Mouse (Mus musculus) midbrain, embryonic 10.5 days (tissue): ENCODE data around the gene Srpr. TPM values are rescaled to one million over a fixed set of nuclear protein-coding genes. Genes with fewer than 3 reads are reported as not detected.
A peak's percentile ranks its signal among the peaks of the same experiment; 100 is the strongest.

Source experiments
- DNase-seq: peaks from one replicate; pipeline ENCODE4 v3.0.0-alpha.2; 2017; ENCODE audit warnings: low spot score
- H3K27ac ChIP-seq: fragments of 300-500 bp; sonication (generic); replicated peaks from 2 replicates; pipeline ENCODE4 v1.5.1; 2016; ENCODE audit warnings: mild to moderate bottlenecking
- H3K27me3 ChIP-seq: fragments of 300-500 bp; sonication (generic); 2 replicates; pipeline ENCODE4 v1.6.1; 2016; ENCODE audit warnings: low read depth, mild to moderate bottlenecking; ENCODE audit not compliant: poor library complexity, severe bottlenecking
- H3K36me3 ChIP-seq: fragments of 300-500 bp; sonication (generic); 2 replicates; pipeline ENCODE4 v1.6.1; 2016; ENCODE audit warnings: mild to moderate bottlenecking, moderate library complexity
- H3K4me1 ChIP-seq: fragments of 300-500 bp; sonication (generic); 2 replicates; pipeline ENCODE4 v1.6.1; 2016
- H3K4me3 ChIP-seq: fragments of 300-500 bp; sonication (generic); 2 replicates; pipeline ENCODE4 v1.5.1; 2016; ENCODE audit warnings: mild to moderate bottlenecking, moderate library complexity
- H3K9me3 ChIP-seq: fragments of 300-500 bp; sonication (generic); replicated peaks from 2 replicates; pipeline ENCODE4 v1.6.1; 2016; ENCODE audit warnings: mild to moderate bottlenecking
- WGBS: fragments of 180-500 bp; shearing (Covaris S2); methylation state at CpG from one replicate; pipeline ENCODE4 v1.1.7; 2016; 5-methylcytosine and 5-hydroxymethylcytosine counted together
- polyA plus RNA-seq: library from polyadenylated mRNA; unstranded; fragments of >200 nt; fragmentation: Nextera tagmentation; extraction: Ambion mirVana; gene quantifications from 2 replicates; pipeline ENCODE4 v1.2.1, GENCODE M21; 2016

Gene Srpr
- polyA plus RNA-seq, 1 experiment from 2014 or later = 85.5 TPM

- peaks cover 38% of the 10 kb centered on the region for H3K36me3 ChIP-seq
- H3K4me3 ChIP-seq = no peak overlapping the region
- H3K27ac ChIP-seq = no peak overlapping the region
- no peaks in the 10 kb centered on the region for H3K27me3 ChIP-seq
- no peak for DNase-seq
- peaks cover 29% of the 10 kb centered on the region for H3K4me1 ChIP-seq
- 90% methylated on average over 7 of the region's 7 CpGs for WGBS
- no peaks in the 10 kb centered on the region for H3K9me3 ChIP-seq
Observed at GRCm38 (mm10) chr9:35170071-35170470, 29.9 kb upstream of the Srpr start.

DNA sequence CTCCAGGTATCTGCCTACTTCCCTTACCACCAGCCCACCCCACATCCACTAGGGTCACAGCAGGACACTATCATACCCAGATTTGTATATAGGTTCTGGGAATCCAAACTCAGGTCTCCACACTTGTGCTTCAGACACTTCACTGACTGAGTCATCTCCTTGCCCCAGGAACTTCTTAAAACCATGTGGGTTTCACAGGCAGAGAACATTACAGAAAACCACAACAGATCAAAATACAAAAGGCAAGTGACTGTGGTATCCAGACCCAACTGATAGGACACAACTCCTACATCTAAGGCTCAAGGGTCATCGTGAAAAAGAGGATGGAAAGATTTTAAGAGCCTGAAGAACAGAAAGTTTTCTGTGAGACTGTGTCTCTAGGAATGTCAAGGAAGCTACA is 26.6 kb upstream of the Srpr start:
- H3K4me3 ChIP-seq = no peak overlapping the region
- no peak for DNase-seq
- no peak overlapping the region for H3K27ac ChIP-seq
- no peaks in the 10 kb centered on the region for H3K9me3 ChIP-seq
- WGBS = 89% methylated on average over 1 of the region's 1 CpGs
- no peaks in the 10 kb centered on the region for H3K27me3 ChIP-seq
- peaks cover 18% of the 10 kb centered on the region for H3K4me1 ChIP-seq
- H3K36me3 ChIP-seq = peaks cover 32% of the 10 kb centered on the region

GRCm38 (mm10) chr9:35175251-35176123 is 24.5 kb upstream of the Srpr start, which contains the start of gene Dcps:
TSS of gene Dcps (minus strand) at chr9:35176061.
- Histone ChIP-seq H3K27ac (peak within 1 kb of the TSS; percentile 93), H3K27me3 (no peaks in the 10 kb centered on the region)
- under 1% methylated on average over 38 of the region's 38 CpGs for WGBS

DNA sequence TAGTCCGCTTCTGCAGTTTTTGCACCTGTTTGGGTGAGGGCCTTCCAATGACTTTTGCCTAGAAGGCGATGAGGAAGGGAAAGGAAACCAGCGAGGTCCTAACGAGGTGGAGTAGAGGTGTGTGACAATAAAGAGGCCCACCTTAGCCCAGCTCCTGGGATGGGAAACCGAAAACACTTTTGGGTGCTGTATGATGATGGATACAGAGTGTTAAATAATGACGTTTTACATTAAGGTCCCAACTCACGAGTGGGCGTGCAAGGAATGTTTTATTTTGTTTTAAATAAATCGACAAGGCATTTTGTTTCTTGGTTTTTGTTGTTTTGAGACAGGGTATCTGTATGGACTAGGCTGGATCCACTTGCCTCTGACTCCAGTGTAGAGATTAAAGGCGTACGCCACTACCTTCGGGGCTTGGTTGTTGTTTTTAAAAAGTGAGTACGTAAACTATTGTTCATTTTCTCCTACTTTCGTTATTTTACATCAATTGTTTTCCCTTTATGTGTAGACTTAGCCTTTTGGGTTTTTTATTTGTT is 23.8 kb upstream of the Srpr start:
- Histone ChIP-seq H3K27me3 (no peaks in the 10 kb centered on the region), H3K27ac (peak overlapping the region; percentile 93), H3K9me3 (no peaks in the 10 kb centered on the region), H3K4me3 (peak overlapping the region; percentile 74), H3K4me1 (peaks cover 18% of the 10 kb centered on the region), H3K36me3 (peaks cover 5% of the 10 kb centered on the region; the same call in 1 of the 2 replicates)
- no peak for DNase-seq
- 51% methylated on average over 14 of the region's 14 CpGs for WGBS

More at GRCm38 (mm10) chr9:35175251-35176123, 24.5 kb upstream of the Srpr start, which contains the start of gene Dcps:
- H3K4me3 ChIP-seq = peak within 1 kb of the TSS; percentile 74
- H3K36me3 ChIP-seq = peaks cover 12% of the 10 kb centered on the region
- H3K4me1 ChIP-seq = peaks cover 18% of the 10 kb centered on the region
- H3K9me3 ChIP-seq = no peaks in the 10 kb centered on the region
- peak; percentile 93 for DNase-seq

DNA sequence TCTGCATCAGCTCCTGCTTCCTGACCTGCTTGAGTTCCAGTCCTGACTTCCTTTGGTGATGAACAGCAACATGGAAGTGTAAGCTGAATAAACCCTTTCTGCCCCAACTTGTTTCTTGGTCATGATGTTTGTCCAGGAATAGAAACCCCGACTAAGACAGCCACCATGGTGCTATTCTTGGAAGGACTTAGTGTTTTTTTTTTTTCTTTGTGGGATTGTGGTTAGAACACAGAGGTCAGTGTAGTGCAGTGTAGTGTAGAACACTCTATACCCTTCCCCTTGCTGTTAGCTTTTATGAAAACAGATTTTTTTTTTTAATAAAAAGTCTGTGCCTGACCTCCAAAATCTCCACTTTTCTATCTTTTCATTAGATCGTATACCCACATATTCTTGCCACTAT is 17.1 kb upstream of the Srpr start:
- Histone ChIP-seq H3K27me3 (no peaks in the 10 kb centered on the region), H3K9me3 (no peaks in the 10 kb centered on the region), H3K4me3 (no peak overlapping the region), H3K36me3 (peaks cover 19% of the 10 kb centered on the region), H3K27ac (no peak overlapping the region), H3K4me1 (no peaks in the 10 kb centered on the region)
- WGBS = 89% methylated on average over 2 of the region's 2 CpGs
- no peak for DNase-seq

DNA sequence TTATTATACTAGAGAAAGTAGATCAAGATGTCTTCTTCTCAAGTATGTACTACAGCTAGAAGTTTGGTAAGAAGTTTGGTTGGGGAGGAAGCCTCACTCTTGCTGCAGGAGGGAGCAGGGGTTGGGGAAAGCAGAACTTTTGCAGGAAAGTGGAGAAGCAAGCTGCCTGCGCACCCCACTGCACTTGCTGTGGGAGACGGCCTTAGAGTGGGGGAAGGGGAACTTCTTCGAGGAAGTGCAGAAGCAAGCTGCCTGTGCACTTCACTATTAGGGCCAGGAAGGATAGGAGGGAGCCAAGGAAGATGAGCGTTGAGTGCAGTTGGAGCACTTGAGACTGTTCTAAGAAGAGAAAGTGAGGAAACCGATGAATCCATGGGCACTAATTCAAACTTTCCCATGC is 16.6 kb upstream of the Srpr start:
- no peak overlapping the region for H3K27ac ChIP-seq
- H3K36me3 ChIP-seq = peaks cover 24% of the 10 kb centered on the region
- no peaks in the 10 kb centered on the region for H3K9me3 ChIP-seq
- no peak overlapping the region for H3K4me3 ChIP-seq
- no peak for DNase-seq
- H3K27me3 ChIP-seq = no peaks in the 10 kb centered on the region
- no peaks in the 10 kb centered on the region for H3K4me1 ChIP-seq
- WGBS = 72% methylated on average over 5 of the region's 5 CpGs

- H3K27me3 ChIP-seq = no peaks in the 10 kb centered on the region
- no peaks in the 10 kb centered on the region for H3K4me1 ChIP-seq
- 91% methylated on average over 4 of the region's 4 CpGs for WGBS
- peaks cover 55% of the 10 kb centered on the region for H3K36me3 ChIP-seq
- no peak for DNase-seq
- no peak overlapping the region for H3K27ac ChIP-seq
- no peak overlapping the region for H3K4me3 ChIP-seq
- H3K9me3 ChIP-seq = no peaks in the 10 kb centered on the region
Observed at GRCm38 (mm10) chr9:35186430-35186829, 13.5 kb upstream of the Srpr start.

GRCm38 (mm10) chr9:35187351-35187903 is 12.5 kb upstream of the Srpr start:
- Histone ChIP-seq H3K36me3 (peaks cover 59% of the 10 kb centered on the region), H3K4me1 (no peaks in the 10 kb centered on the region), H3K9me3 (no peaks in the 10 kb centered on the region), H3K27me3 (no peaks in the 10 kb centered on the region), H3K4me3 (no peak overlapping the region), H3K27ac (no peak overlapping the region)
- WGBS = 88% methylated on average over 10 of the region's 10 CpGs
- no peak for DNase-seq

DNA sequence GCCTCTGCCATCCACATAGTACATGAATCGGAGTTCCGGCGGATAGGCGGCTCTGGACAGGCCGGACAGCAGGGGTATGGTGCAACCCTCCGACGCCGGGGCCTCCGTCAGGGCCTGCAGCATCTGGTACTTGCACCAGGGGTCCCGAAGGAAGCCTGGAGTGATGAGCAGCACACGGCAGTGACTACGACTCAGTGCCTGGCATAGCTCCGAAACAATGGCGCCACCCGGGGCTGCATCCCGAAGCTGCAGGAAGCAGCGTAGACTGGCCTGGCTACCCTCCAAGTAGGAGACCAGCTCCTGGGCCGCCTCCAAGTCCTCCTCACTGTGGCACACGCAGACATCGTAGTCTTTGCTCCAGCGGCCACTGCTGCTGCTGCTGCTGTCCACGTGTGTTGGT is 11.3 kb upstream of the Srpr start:
- no peaks in the 10 kb centered on the region for H3K9me3 ChIP-seq
- H3K36me3 ChIP-seq = peaks cover 59% of the 10 kb centered on the region
- no peaks in the 10 kb centered on the region for H3K27me3 ChIP-seq
- H3K4me3 ChIP-seq = no peak overlapping the region
- WGBS = 79% methylated on average over 22 of the region's 22 CpGs
- DNase-seq = no peak
- no peak overlapping the region for H3K27ac ChIP-seq
- H3K4me1 ChIP-seq = no peaks in the 10 kb centered on the region

DNA sequence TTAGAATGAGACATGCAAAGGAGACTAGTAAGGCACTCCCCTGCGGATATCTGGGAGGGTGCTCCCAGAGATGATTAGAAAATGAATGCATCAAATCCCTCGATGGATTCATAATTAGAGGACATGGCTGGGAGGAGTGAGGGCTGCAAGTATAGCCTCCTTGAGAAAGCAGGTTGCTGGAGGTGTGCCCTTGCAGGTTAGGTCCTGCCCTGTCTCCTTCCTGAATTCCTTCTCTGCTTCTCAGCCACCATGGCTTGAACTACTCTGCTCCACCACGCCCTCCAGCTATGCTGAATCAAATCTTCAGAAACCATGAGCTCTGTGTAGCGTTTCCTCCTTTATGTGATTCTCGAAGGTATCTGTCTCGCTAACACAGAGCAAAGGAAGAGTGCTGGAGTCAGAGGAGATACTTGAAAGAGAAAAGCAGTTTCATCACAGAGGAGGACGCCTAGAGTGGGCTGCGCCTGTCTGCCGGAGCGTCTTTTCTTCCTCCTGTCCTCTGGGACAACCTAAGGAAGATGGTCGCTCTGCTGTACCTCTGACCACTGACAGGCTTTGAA is 6.9 kb upstream of the Srpr start:
- 87% methylated on average over 11 of the region's 11 CpGs for WGBS
- Histone ChIP-seq H3K4me1 (no peaks in the 10 kb centered on the region), H3K27me3 (no peaks in the 10 kb centered on the region), H3K9me3 (no peaks in the 10 kb centered on the region), H3K4me3 (no peak overlapping the region), H3K36me3 (peaks cover 38% of the 10 kb centered on the region), H3K27ac (no peak overlapping the region)
- no peak for DNase-seq

- DNase-seq = no peak
- no peak overlapping the region for H3K27ac ChIP-seq
- H3K36me3 ChIP-seq = peaks cover 28% of the 10 kb centered on the region
- no peaks in the 10 kb centered on the region for H3K9me3 ChIP-seq
- H3K27me3 ChIP-seq = no peaks in the 10 kb centered on the region
- 94% methylated on average over 3 of the region's 3 CpGs for WGBS
- H3K4me3 ChIP-seq = no peak overlapping the region
- H3K4me1 ChIP-seq = peaks cover 7% of the 10 kb centered on the region
Observed at GRCm38 (mm10) chr9:35194048-35194447, 5.9 kb upstream of the Srpr start.

GRCm38 (mm10) chr9:35197625-35198024 is 2.4 kb upstream of the Srpr start:
- Histone ChIP-seq H3K9me3 (no peaks in the 10 kb centered on the region), H3K36me3 (no peaks in the 10 kb centered on the region), H3K4me3 (no peak overlapping the region), H3K27ac (no peak overlapping the region), H3K4me1 (peaks cover 24% of the 10 kb centered on the region), H3K27me3 (no peaks in the 10 kb centered on the region)
- DNase-seq = no peak
- WGBS = 88% methylated on average over 3 of the region's 3 CpGs

GRCm38 (mm10) chr9:35198351-35198750 is 1.6 kb upstream of the Srpr start:
- H3K36me3 ChIP-seq = no peaks in the 10 kb centered on the region
- peaks cover 24% of the 10 kb centered on the region for H3K4me1 ChIP-seq
- H3K4me3 ChIP-seq = no peak overlapping the region
- no peaks in the 10 kb centered on the region for H3K9me3 ChIP-seq
- no peak for DNase-seq
- 80% methylated on average over 10 of the region's 10 CpGs for WGBS
- no peak overlapping the region for H3K27ac ChIP-seq
- no peaks in the 10 kb centered on the region for H3K27me3 ChIP-seq
